Mouse (Mus musculus): Measurements from ENCODE around the gene Gm28374. TPM values are rescaled to one million over a fixed set of nuclear protein-coding genes. Genes with fewer than 3 reads are reported as not detected.

Gm28374 gene
- polyA plus RNA-seq, 1 experiment from 2014 or later: 0.83 TPM

- ATAC-seq: no peak
- H3K27me3 ChIP-seq: no peaks in the 10 kb centered on the region
These were observed 23.5 kb downstream of the Gm28374 start for GRCm38 (mm10) chr19:6058513-6058912.

GRCm38 (mm10) chr19:6057313-6058096, 24.6 kb downstream of the Gm28374 start, which contains the start of the genes Mrpl49 and Fau:
Gene Mrpl49, minus strand, starts transcription at chr19:6057785.
Gene Fau, plus strand, starts transcription at chr19:6057844.
- H3K27me3 ChIP-seq: no peaks in the 10 kb centered on the region
- in situ Hi-C loops (cut with MboI; ENCODE audit: low pct_unique_long_range_greater_than_20kb): no loop called here
- no peak for TF ChIP-seq CTCF (IDR thresholded peaks at IDR 0.05)
- ATAC-seq: peak; percentile 23
- ChIA-PET CTCF (interaction anchor here (1.4 kb wide), 1 partner anchor 274 kb away, joined by 3 read pairs; no protein-coding TSS in a partner anchor), POLR2A (interaction anchor here (0.6 to 1.3 kb wide), 3 partner anchors 11 to 61 kb away, joined by 3 to 6 read pairs (median 4); partner anchors contain the start of gene Syvn1)
- DNase-seq (ENCODE audit: low read depth, low spot score): peak; percentile 75

More at GRCm38 (mm10) chr19:6058513-6058912, 23.5 kb downstream of the Gm28374 start:
- TF ChIP-seq CTCF (IDR thresholded peaks at IDR 0.05): no peak
- DNase-seq (ENCODE audit: low read depth, low spot score): no peak
- POLR2A ChIA-PET: interaction anchor here (0.6 to 1.3 kb wide), 6 partner anchors 12 to 369 kb away, joined by 3 to 6 read pairs (median 4); partner anchors contain the start of gene Syvn1
- in situ Hi-C loops (cut with MboI; ENCODE audit: low pct_unique_long_range_greater_than_20kb): no loop called here
- CTCF ChIA-PET: no interaction called here

- in situ Hi-C loops (cut with MboI; ENCODE audit: low pct_unique_long_range_greater_than_20kb): no loop called here
- no peaks in the 10 kb centered on the region for H3K27me3 ChIP-seq
- ChIA-PET POLR2A (interaction anchor here (0.6 to 0.8 kb wide), 2 partner anchors 28 to 62 kb away, joined by 3 to 6 read pairs; no protein-coding TSS in a partner anchor), CTCF (interaction anchor here (1.4 to 2.4 kb wide), 2 partner anchors 41 to 275 kb away, joined by 3 to 5 read pairs; partner anchors contain the start of gene Capn1)
- ATAC-seq: no peak
- no peak for TF ChIP-seq CTCF (IDR thresholded peaks at IDR 0.05)
- DNase-seq (ENCODE audit: low read depth, low spot score): no peak
These were observed 25.4 kb downstream of the Gm28374 start for GRCm38 (mm10) chr19:6056696-6057095.

- ChIA-PET CTCF (interaction anchor here (1.3 to 2.4 kb wide), 2 partner anchors 8 to 39 kb away, joined by 3 to 5 read pairs; partner anchors contain the start of genes Capn1 and Syvn1), POLR2A (no interaction called here)
- in situ Hi-C loops (cut with MboI; ENCODE audit: low pct_unique_long_range_greater_than_20kb): no loop called here
- DNase-seq (ENCODE audit: low read depth, low spot score) (no peak), ATAC-seq (no peak)
- TF ChIP-seq CTCF (IDR thresholded peaks at IDR 0.05): no peak
- H3K27me3 ChIP-seq: no peaks in the 10 kb centered on the region
These were observed 27.8 kb downstream of the Gm28374 start for GRCm38 (mm10) chr19:6054296-6054695.

GRCm38 (mm10) chr19:6052516-6052915, 29.5 kb downstream of the Gm28374 start:
- ChIA-PET POLR2A (interaction anchor here (0.6 to 1.6 kb wide), 2 partner anchors 11 to 121 kb away, joined by 3 to 4 read pairs; no protein-coding TSS in a partner anchor), CTCF (interaction anchor here (1.3 to 2.1 kb wide), 3 partner anchors 15 to 128 kb away, joined by 4 to 7 read pairs (median 5); partner anchors contain the start of genes Arl2 and Cdc42ep2)
- ATAC-seq: no peak
- H3K27me3 ChIP-seq: no peaks in the 10 kb centered on the region
- in situ Hi-C loops (cut with MboI; ENCODE audit: low pct_unique_long_range_greater_than_20kb): no loop called here
- TF ChIP-seq CTCF (IDR thresholded peaks at IDR 0.05): no peak
- no peak for DNase-seq (ENCODE audit: low read depth, low spot score)

GRCm38 (mm10) chr19:6048681-6049410, 33.2 kb downstream of the Gm28374 start:
- in situ Hi-C loops (cut with MboI; ENCODE audit: low pct_unique_long_range_greater_than_20kb): no loop called here
- DNase-seq (ENCODE audit: low read depth, low spot score): no peak
- CTCF ChIA-PET: no interaction called here
- no peaks in the 10 kb centered on the region for H3K27me3 ChIP-seq
- POLR2A ChIA-PET: interaction anchor here (0.8 kb wide), 1 partner anchor 22 kb away, joined by 5 read pairs; no protein-coding TSS in a partner anchor
- ATAC-seq: no peak
- TF ChIP-seq CTCF (IDR thresholded peaks at IDR 0.05): no peak

GRCm38 (mm10) chr19:6047899-6048166, 34.2 kb downstream of the Gm28374 start:
- no peak for DNase-seq (ENCODE audit: low read depth, low spot score)
- POLR2A ChIA-PET: no interaction called here
- TF ChIP-seq CTCF (IDR thresholded peaks at IDR 0.05): no peak
- CTCF ChIA-PET: no interaction called here
- in situ Hi-C loops (cut with MboI; ENCODE audit: low pct_unique_long_range_greater_than_20kb): no loop called here
- no peak for ATAC-seq
- no peaks in the 10 kb centered on the region for H3K27me3 ChIP-seq

GRCm38 (mm10) chr19:6047154-6047898, 34.7 kb downstream of the Gm28374 start:
- POLR2A ChIA-PET: interaction anchor here (0.9 to 1.8 kb wide), 3 partner anchors 13 to 192 kb away, joined by 3 to 15 read pairs (median 4); partner anchors contain the start of genes Pola2 and Znhit2
- DNase-seq (ENCODE audit: low read depth, low spot score) (no peak), ATAC-seq (peak; percentile 3)
- TF ChIP-seq CTCF (IDR thresholded peaks at IDR 0.05): no peak
- in situ Hi-C loops (cut with MboI; ENCODE audit: low pct_unique_long_range_greater_than_20kb): no loop called here
- CTCF ChIA-PET: interaction anchor here (1.7 to 3.4 kb wide), 2 partner anchors 19 to 82 kb away, joined by 5 to 13 read pairs; partner anchors contain the start of gene Pola2
- no peaks in the 10 kb centered on the region for H3K27me3 ChIP-seq

GRCm38 (mm10) chr19:6046294-6047153, 35.5 kb downstream of the Gm28374 start, which contains the start of gene Syvn1:
Gene Syvn1, plus strand, starts transcription at chr19:6046576.
- peak; percentile 86 for ATAC-seq
- POLR2A ChIA-PET: interaction anchor here (0.6 to 1.8 kb wide), 11 partner anchors 9 to 223 kb away, joined by 3 to 15 read pairs (median 4); partner anchors contain the start of genes Capn1, Fau, Mrpl49 and Pola2
- TF ChIP-seq CTCF (IDR thresholded peaks at IDR 0.05): no peak
- DNase-seq (ENCODE audit: low read depth, low spot score): peak; percentile 96
- in situ Hi-C loops (cut with MboI; ENCODE audit: low pct_unique_long_range_greater_than_20kb): no loop called here
- CTCF ChIA-PET: interaction anchor here (1.1 to 3.4 kb wide), 3 partner anchors 8 to 81 kb away, joined by 3 to 13 read pairs (median 5); partner anchors contain the start of gene Pola2
- H3K27me3 ChIP-seq: no peaks in the 10 kb centered on the region

All from Patski (cell line).